Mouse (Mus musculus) WW6 (cell line): Measurements from ENCODE around the gene Cfdp1.

Source experiments
- DNase-seq: peaks from one replicate; pipeline ENCODE4 v3.0.0-alpha.2; 2013; ENCODE audit warnings: low read depth, low spot score

Cfdp1 gene

GRCm38 (mm10) chr8:111801456-111801855 lies 52.6 kb downstream of the Cfdp1 start:
- no peak for DNase-seq

GRCm38 (mm10) chr8:111796528-111796927 lies 57.6 kb downstream of the Cfdp1 start:
- no peak for DNase-seq

- no peak for DNase-seq
Observed at GRCm38 (mm10) chr8:111793324-111793917, 60.7 kb downstream of the Cfdp1 start.

DNA sequence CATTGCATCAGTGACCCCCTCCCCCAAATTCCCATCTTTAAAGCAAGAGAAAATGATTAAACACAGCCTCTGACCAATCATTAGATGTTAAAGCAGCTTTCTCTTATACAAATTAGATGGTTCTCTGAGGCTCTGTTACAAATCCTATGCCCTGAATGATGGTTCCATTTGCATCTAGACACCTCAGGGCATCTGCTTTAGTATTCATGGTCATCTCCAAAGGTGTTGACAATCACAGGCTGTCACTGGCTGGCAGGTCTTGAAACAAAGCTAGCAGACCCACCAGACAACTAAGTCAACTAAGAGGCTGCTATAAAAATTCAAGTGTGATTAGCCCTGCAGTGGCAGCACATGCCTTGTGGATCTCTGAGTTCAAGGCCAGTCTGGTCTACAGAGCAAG lies 64.5 kb downstream of the Cfdp1 start:
- no peak for DNase-seq

DNA sequence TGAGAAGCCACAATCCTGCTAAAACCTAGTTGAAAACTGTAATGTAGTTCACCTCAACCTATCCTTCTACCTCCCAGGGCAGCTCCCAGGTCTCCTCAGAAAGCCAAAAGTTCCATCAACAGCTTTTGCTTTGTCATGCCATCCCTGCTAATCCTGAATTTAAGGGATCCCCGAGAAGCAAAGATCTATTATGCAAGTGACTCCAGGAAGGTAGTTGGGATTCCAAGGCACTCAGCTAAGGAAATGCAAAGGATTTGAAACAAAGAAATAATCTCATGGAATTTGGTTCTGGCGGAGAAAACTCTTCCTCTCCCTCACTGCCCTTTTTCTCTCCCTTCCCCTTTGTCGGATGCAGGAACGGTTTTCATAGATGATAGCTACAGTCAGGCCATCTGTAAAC lies 64.9 kb downstream of the Cfdp1 start:
- no peak for DNase-seq

DNA sequence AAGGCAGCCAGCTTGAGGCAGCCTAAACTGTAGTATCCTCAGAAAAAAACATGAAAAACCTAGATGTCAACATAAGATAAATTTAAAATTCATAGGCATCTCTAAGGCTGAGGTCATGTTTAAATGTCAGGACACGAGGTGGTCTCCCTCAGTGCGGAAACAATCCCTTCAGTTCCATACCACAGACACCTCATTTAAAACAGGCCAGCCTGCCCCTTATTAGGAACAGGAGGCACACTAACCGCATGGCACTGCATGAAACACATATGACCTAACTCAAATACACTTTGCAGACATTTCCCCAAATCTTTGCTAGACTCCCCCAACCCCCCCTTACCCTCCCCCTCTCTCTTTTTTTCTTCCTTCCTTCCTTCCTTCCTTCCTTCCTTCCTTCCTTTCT lies 65.6 kb downstream of the Cfdp1 start:
- DNase-seq, result no peak

GRCm38 (mm10) chr8:111788085-111788484 lies 66.0 kb downstream of the Cfdp1 start:
- DNase-seq, result no peak

GRCm38 (mm10) chr8:111787683-111788082 lies 66.4 kb downstream of the Cfdp1 start:
- DNase-seq, result no peak

DNA sequence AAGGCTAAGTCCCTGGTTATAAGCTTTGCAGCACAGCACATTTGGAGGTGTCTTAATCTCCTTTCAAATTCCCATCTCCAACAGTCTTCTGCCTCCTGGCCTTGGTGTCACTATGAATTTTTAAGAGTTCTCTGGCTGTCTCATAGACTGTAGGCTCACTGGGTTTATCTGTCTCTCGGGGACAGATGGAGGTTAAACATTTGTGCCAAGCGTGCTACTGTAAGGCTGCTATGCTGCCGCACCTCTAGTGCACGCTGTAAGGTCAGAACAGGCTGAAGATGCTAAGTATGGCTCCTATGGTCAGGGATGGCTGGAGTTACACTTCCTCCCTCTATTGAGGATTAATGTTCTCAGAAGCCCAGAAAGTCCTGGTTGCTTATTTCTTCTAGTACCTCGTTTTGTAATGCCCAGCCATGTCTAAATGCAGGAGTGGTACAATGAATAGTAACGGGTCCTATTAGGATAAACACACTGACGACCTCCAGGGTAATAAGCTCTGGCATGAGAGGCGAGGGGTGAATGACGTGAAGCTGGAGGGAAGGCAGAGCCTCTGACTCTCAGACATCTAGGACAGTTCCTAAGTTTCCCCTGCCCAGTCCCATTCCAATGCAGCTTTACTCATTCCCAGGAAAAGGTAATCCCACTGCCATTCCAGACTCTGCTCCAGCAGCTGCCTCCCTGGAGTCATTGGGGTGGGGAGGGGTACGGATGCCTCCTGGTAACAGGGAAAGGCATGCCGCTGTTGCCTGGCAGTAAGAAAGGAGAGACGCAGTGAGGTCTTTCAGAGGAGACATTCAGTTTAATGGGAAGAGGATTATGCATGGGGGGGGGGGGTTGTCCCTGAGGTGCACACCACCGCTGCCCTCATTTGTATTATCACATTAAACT lies 67.1 kb downstream of the Cfdp1 start:
- DNase-seq, result no peak

DNA sequence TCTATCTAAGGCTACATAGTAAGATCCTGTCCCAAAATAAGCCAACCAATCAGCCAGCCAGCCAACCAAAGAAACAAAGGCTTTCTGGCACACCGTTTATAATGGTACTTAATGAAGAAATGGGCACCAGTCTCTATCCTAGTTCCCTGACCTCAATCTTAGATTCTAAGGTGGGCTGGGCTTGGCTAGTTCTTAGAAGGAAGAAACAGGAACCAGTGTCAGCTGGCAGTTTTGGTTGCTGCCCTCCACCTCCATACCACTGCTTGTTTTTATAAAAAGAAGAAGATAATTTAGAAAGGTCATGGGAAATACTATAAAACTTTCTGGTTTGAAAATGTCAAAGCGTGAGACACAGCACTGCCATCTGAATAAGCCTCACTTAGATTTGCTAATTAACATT lies 68.0 kb downstream of the Cfdp1 start:
- DNase-seq, result no peak

DNA sequence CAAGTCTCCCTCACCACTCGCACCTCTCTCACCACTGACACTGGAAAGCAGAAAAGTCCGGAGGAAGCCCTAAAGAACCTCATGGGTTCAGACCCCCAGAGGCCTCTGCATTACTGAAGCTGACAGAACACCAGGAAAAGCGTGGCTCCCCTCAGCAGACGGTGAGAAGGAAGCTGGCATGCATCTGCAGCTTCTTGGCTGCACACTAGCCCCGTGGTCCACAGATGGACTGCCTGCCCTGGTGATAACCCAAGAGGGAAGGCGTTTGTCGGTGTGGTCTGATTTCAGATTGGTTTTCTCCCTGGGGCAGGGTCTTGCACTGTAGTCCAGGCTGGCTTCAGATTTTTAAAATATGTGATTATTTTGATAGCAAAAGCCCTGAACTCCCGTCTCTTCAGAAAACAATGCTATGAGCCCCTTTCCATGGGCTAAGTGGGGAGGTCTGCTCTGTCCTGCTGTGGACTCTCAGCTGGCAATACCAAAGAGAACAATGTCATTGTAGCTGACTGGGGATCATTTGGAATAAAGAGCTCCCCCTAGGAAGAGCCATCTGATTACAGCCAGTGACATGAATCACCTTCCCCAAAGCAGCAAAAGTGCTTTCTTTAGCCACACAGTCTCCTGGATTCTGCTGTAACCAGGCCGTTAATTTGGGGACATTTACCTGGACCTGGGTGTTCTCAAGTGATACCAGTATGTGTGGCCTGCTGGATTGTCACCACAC lies 71.3 kb downstream of the Cfdp1 start:
- DNase-seq, result no peak

- DNase-seq, result no peak
Observed at GRCm38 (mm10) chr8:111782161-111782560, 71.9 kb downstream of the Cfdp1 start.

GRCm38 (mm10) chr8:111780697-111781424 lies 73.2 kb downstream of the Cfdp1 start:
- DNase-seq, result no peak

DNA sequence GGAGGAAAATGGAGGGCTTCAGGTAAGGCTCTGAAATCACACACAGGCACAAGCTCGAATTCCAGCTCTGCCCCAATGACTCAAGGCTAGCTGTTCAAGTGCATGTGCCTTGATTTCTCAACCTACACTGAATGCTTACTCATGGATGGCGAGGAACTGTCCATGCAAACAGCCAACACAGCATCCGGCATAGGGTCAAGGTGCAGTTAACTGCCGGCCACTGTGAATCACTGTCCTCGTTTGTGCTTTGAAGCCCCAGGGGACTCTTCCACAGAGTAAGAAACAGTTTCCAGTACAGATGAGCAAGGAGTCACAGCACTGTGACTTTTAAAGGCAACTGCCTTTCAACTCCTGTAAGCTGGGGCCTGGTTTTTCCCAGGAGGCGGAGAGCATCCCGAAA lies 74.4 kb downstream of the Cfdp1 start:
- DNase-seq, result no peak

GRCm38 (mm10) chr8:111778801-111779200 lies 75.3 kb downstream of the Cfdp1 start:
- DNase-seq, result no peak

- DNase-seq, result no peak
Observed at GRCm38 (mm10) chr8:111776492-111776891, 77.6 kb downstream of the Cfdp1 start.

DNA sequence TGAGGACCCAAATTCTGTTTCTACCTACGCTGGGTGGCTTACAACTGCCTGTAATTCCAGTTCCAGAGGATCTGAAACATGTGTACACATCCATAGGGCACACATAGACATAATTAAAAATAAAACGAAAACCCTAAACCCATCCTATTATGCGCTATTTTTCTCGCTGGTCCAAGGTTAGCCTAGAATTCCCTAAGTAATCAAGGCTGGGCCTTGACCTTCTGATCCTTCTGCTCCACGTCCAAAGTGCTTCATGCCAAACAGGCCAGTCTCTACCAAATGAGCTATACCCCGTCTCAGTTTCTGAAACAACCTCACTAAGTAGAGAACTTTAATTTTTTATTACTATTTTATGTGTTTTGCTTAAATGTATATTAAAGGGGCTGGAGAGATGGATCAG lies 78.3 kb downstream of the Cfdp1 start:
- no peak for DNase-seq

DNA sequence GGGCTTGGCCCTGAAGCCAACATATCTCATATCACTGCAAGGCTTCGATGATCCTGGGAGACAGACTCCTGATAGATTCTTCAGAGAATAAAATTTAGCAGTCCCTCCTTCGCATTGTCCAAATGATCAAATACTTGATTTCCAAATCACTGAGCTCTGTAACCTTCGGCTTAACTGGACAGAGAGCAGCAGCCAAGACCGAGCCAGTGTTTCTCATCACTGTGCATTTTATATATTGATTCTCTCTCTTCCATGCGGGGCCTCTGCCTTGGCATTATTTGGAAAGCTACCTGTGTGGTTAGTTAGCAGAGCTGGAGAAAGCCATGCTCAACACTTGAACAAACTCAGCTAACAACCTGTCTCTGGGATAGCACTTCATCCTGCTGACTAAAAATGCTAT lies 80.6 kb downstream of the Cfdp1 start:
- DNase-seq, result no peak

DNA sequence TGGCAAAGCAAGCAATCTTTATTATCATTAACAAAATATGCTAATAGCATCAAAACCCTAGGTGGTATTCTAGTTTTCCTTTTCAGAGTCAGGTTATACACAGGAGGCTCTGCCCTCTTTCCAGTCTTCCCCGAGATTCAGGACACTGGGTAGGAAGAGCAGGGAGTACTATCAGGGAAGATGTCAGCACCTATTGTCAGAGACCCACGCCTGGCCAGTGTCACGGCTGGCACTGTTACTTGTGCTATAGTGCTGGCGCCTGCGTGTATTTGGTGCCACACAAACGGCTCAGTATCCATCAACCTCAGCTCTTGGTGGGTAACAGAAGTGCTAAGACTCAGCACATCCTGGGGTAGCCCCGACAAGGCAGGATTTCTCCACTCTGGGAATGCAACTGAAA lies 81.0 kb downstream of the Cfdp1 start:
- DNase-seq, result no peak

DNA sequence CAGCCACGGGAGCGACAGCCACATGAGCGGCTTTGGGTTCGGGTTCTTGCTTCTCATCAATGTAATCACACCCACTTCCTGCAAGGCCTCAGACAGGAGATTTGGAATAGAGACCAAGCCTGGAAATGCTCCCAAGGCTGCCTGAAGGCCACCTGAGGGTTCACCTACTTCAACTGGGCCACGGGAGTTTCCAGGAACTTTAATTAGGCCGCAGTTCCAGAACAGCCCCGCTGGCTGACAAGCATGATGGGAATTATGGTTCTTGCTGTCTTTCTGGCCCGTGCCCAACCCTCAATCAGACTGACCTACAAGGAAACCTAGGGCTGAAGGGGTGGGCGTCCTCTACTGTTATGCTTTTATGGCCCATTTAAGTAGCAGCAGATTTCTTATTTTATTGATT lies 82.0 kb downstream of the Cfdp1 start:
- no peak for DNase-seq

- no peak for DNase-seq
Observed at GRCm38 (mm10) chr8:111771625-111772020, 82.5 kb downstream of the Cfdp1 start.
